Mouse (Mus musculus): ENCODE measurements around the gene Cox19. TPM values are rescaled to one million over a fixed set of nuclear protein-coding genes. Genes with fewer than 3 reads are reported as not detected.
A peak's percentile ranks its signal among the peaks of the same experiment; 100 is the strongest.
"Not testable (repeated sequence)": the region's sequence is repeated elsewhere in the genome, so short reads cannot be mapped to it uniquely, and the experiment has no call there.

Gene Cox19
- total and polyA plus RNA-seq, 3 experiments: 82.8 to 112 (median 94.8) TPM

- no peak overlapping the region for H3K27ac ChIP-seq
- H3K27me3 ChIP-seq (ENCODE audit: control insufficient read depth, insufficient read depth, low read length): no peaks in the 10 kb centered on the region
- H3K36me3 ChIP-seq (ENCODE audit: control insufficient read depth, insufficient read depth, low read length): no peaks in the 10 kb centered on the region; the same call in 1 of the 2 replicates
- no peak overlapping the region for H3K9ac ChIP-seq (ENCODE audit: low read depth, low read length)
- H3K4me3 ChIP-seq: no peak overlapping the region
- DNase-seq: no peak
- no peak for TF ChIP-seq POLR2A (IDR thresholded peaks at IDR 0.05; ENCODE audit: insufficient read depth, low read depth, low read length)
- H3K4me1 ChIP-seq (ENCODE audit: control insufficient read depth, insufficient read depth, low read length): peaks cover 36% of the 10 kb centered on the region
- 91% methylated on average over 4 of the region's 4 CpGs for WGBS
- intact Hi-C loops (cut with DNase I): no loop called here
- peaks cover 5% of the 10 kb centered on the region for H3K79me2 ChIP-seq (replicated peaks; ENCODE audit: control insufficient read depth, insufficient read depth, low read length)
Measured at GRCm38 (mm10) chr5:139395528-139395927, 44.3 kb upstream of the Cox19 start.

- H3K27ac ChIP-seq: peak overlapping the region; percentile 26; the same call in 1 of the 2 replicates
- no peak overlapping the region for H3K9ac ChIP-seq (ENCODE audit: low read depth, low read length)
- no peak for DNase-seq
- TF ChIP-seq CTCF (IDR thresholded peaks at IDR 0.05) (no peak), EP300 (IDR thresholded peaks at IDR 0.05; ENCODE audit: insufficient read depth, low read depth, low read length) (no peak), POLR2A (IDR thresholded peaks at IDR 0.05; ENCODE audit: insufficient read depth, low read depth, low read length) (no peak)
- no peaks in the 10 kb centered on the region for H3K27me3 ChIP-seq (ENCODE audit: control insufficient read depth, insufficient read depth, low read length)
- no peak overlapping the region for H3K4me3 ChIP-seq
- 70% methylated on average over 7 of the region's 7 CpGs for WGBS
- peaks cover 41% of the 10 kb centered on the region for H3K4me1 ChIP-seq (ENCODE audit: control insufficient read depth, insufficient read depth, low read length)
- H3K79me2 ChIP-seq (replicated peaks; ENCODE audit: control insufficient read depth, insufficient read depth, low read length): peaks cover 5% of the 10 kb centered on the region
- H3K36me3 ChIP-seq (ENCODE audit: control insufficient read depth, insufficient read depth, low read length): no peaks in the 10 kb centered on the region; the same call in 1 of the 2 replicates
- intact Hi-C loops (cut with DNase I): no loop called here
Measured at GRCm38 (mm10) chr5:139394399-139394798, 43.2 kb upstream of the Cox19 start.

GRCm38 (mm10) chr5:139393197-139393588 is 42.0 kb upstream of the Cox19 start:
- Histone ChIP-seq H3K4me3 (no peak overlapping the region), H3K4me1 (ENCODE audit: control insufficient read depth, insufficient read depth, low read length) (peaks cover 46% of the 10 kb centered on the region), H3K27me3 (ENCODE audit: control insufficient read depth, insufficient read depth, low read length) (no peaks in the 10 kb centered on the region), H3K79me2 (replicated peaks; ENCODE audit: control insufficient read depth, insufficient read depth, low read length) (peaks cover 5% of the 10 kb centered on the region), H3K27ac (no peak overlapping the region; the same call in 1 of the 2 replicates), H3K9ac (ENCODE audit: low read depth, low read length) (no peak overlapping the region), H3K36me3 (ENCODE audit: control insufficient read depth, insufficient read depth, low read length) (peaks cover 5% of the 10 kb centered on the region; the same call in 1 of the 2 replicates)
- no peak for DNase-seq
- intact Hi-C loops (cut with DNase I): loop anchor here (1.0 kb wide), 1 partner anchor 26 kb away; no protein-coding TSS in a partner anchor
- TF ChIP-seq CTCF (IDR thresholded peaks at IDR 0.05): no peak
- no peak for TF ChIP-seq EP300 (IDR thresholded peaks at IDR 0.05; ENCODE audit: insufficient read depth, low read depth, low read length)
- no peak for TF ChIP-seq POLR2A (IDR thresholded peaks at IDR 0.05; ENCODE audit: insufficient read depth, low read depth, low read length)
- WGBS: 85% methylated on average over 16 of the region's 16 CpGs

GRCm38 (mm10) chr5:139392219-139393196 is 41.3 kb upstream of the Cox19 start:
- H3K9ac ChIP-seq (ENCODE audit: low read depth, low read length): peak overlapping the region; percentile 51
- peaks cover 45% of the 10 kb centered on the region for H3K4me1 ChIP-seq (ENCODE audit: control insufficient read depth, insufficient read depth, low read length)
- 83% methylated on average over 37 of the region's 37 CpGs for WGBS
- peaks cover 5% of the 10 kb centered on the region for H3K79me2 ChIP-seq (replicated peaks; ENCODE audit: control insufficient read depth, insufficient read depth, low read length)
- TF ChIP-seq CTCF (IDR thresholded peaks at IDR 0.05) (no peak), POLR2A (IDR thresholded peaks at IDR 0.05; ENCODE audit: insufficient read depth, low read depth, low read length) (no peak), EP300 (IDR thresholded peaks at IDR 0.05; ENCODE audit: insufficient read depth, low read depth, low read length) (no peak)
- peaks cover 5% of the 10 kb centered on the region; the same call in 1 of the 2 replicates for H3K36me3 ChIP-seq (ENCODE audit: control insufficient read depth, insufficient read depth, low read length)
- DNase-seq: no peak
- H3K27me3 ChIP-seq (ENCODE audit: control insufficient read depth, insufficient read depth, low read length): no peaks in the 10 kb centered on the region
- no peak overlapping the region for H3K4me3 ChIP-seq
- intact Hi-C loops (cut with DNase I): loop anchor here (1.0 kb wide), 1 partner anchor 25 kb away; no protein-coding TSS in a partner anchor
- H3K27ac ChIP-seq: peak overlapping the region; percentile 77

- H3K27me3 ChIP-seq (ENCODE audit: control insufficient read depth, insufficient read depth, low read length): no peaks in the 10 kb centered on the region
- H3K79me2 ChIP-seq (replicated peaks; ENCODE audit: control insufficient read depth, insufficient read depth, low read length): peaks cover 5% of the 10 kb centered on the region
- TF ChIP-seq POLR2A (IDR thresholded peaks at IDR 0.05; ENCODE audit: insufficient read depth, low read depth, low read length) (0 out of 2 replicates have a peak, but pooled peaks have one; percentile 13), EP300 (IDR thresholded peaks at IDR 0.05; ENCODE audit: insufficient read depth, low read depth, low read length) (peak; percentile 60; the same call in 1 of the 2 replicates), CTCF (IDR thresholded peaks at IDR 0.05) (0 out of 2 replicates have a peak, but pooled peaks have one; percentile 2)
- H3K27ac ChIP-seq: peak overlapping the region; percentile 77
- H3K9ac ChIP-seq (ENCODE audit: low read depth, low read length): peak overlapping the region; percentile 56
- H3K4me3 ChIP-seq: no peak overlapping the region; the same call in 1 of the 2 replicates
- H3K4me1 ChIP-seq (ENCODE audit: control insufficient read depth, insufficient read depth, low read length): peaks cover 43% of the 10 kb centered on the region
- intact Hi-C loops (cut with DNase I): no loop called here
- 33% methylated on average over 11 of the region's 11 CpGs for WGBS
- DNase-seq: peak in 1 of 2 experiments; percentile 63
- H3K36me3 ChIP-seq (ENCODE audit: control insufficient read depth, insufficient read depth, low read length): peaks cover 5% of the 10 kb centered on the region; the same call in 1 of the 2 replicates
Measured at GRCm38 (mm10) chr5:139391309-139391990, 40.2 kb upstream of the Cox19 start.

- peaks cover 52% of the 10 kb centered on the region for H3K4me1 ChIP-seq (ENCODE audit: control insufficient read depth, insufficient read depth, low read length)
- DNase-seq; H3K4me3 ChIP-seq; H3K27me3 ChIP-seq (ENCODE audit: control insufficient read depth, insufficient read depth, low read length); H3K79me2 ChIP-seq (replicated peaks; ENCODE audit: control insufficient read depth, insufficient read depth, low read length); intact Hi-C loops (cut with DNase I); H3K36me3 ChIP-seq (ENCODE audit: control insufficient read depth, insufficient read depth, low read length): not testable (repeated sequence)
- peak overlapping the region; percentile 56 for H3K9ac ChIP-seq (ENCODE audit: low read depth, low read length)
- H3K27ac ChIP-seq: peak overlapping the region; percentile 91
- whole genome bisulfite sequencing: 50% methylated on average over 5 of the region's 5 CpGs
Measured at GRCm38 (mm10) chr5:139390324-139391119, 39.3 kb upstream of the Cox19 start.

All from heart, adult 2 months (tissue).